Mouse (Mus musculus): ENCODE data around the gene 4930402H24Rik. TPM values are rescaled to one million over a fixed set of nuclear protein-coding genes. Genes with fewer than 3 reads are reported as not detected.
"Not testable (repeated sequence)": the region's sequence is repeated elsewhere in the genome, so short reads cannot be mapped to it uniquely, and the experiment has no call there.

4930402H24Rik gene
- polyA plus RNA-seq, 1 experiment = 10.0 TPM

DNA sequence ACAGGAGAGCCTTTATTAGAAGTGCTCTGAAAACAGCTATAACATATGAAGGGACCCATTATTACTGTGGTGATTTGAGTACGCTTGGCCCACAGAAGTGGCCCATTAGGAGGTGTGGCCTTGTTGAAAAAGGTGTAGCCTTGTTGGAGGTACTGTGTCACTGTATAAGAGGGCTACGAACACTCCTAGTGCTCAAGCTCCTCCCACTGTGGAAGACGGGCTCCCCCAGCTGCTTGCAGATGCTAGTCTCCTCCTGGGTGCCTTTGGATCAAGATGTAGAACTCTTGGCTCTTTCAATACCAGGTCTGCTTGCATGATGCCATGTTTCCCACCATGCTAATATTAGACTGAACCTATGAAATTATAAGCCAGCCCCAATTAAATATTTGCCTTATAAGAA is 76.0 kb downstream of the 4930402H24Rik start:
- no peak overlapping the region for H3K27ac ChIP-seq (ENCODE audit: insufficient read depth, low read depth, low read length)
- peaks cover 4% of the 10 kb centered on the region; the same call in 1 of the 2 replicates for H3K36me3 ChIP-seq (ENCODE audit: control insufficient read depth, insufficient read depth, low read length)
- H3K4me3 ChIP-seq (ENCODE audit: low read depth, low read length) = no peak overlapping the region
- WGBS = 91% methylated on average over 3 of the region's 3 CpGs
- TF ChIP-seq CTCF (IDR thresholded peaks at IDR 0.05; ENCODE audit: extremely low read depth, insufficient read length, insufficient replicate concordance, low read depth, low read length) (no peak), POLR2A (IDR thresholded peaks at IDR 0.05; ENCODE audit: low read depth, low read length) (no peak)
- H3K4me1 ChIP-seq (ENCODE audit: control insufficient read depth, insufficient read depth, insufficient read length, low read length) = no peaks in the 10 kb centered on the region
- H3K27me3 ChIP-seq (ENCODE audit: control insufficient read depth, insufficient read depth, low read length) = no peaks in the 10 kb centered on the region

DNA sequence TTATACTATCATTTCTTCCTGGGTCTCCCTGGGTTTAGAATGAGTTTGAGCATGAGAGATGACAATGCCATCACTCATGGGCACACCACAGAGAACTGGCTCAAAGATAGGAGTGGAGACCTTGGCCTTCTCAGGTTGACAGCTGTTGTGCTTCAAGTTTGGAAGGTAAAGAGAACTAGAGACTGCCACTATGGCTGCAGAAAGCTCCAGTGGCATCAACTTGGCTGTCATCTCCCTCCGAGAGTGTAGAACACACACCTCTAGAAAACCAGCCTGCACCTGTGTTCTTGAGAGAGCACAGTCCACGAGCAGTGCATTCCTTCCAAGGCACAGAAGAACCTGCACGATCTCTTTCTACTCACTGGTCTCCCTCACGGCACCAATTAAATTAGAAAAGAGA is 76.7 kb downstream of the 4930402H24Rik start:
- no peak overlapping the region for H3K27ac ChIP-seq (ENCODE audit: insufficient read depth, low read depth, low read length)
- WGBS = 90% methylated on average over 4 of the region's 4 CpGs
- no peak for TF ChIP-seq CTCF (IDR thresholded peaks at IDR 0.05; ENCODE audit: extremely low read depth, insufficient read length, insufficient replicate concordance, low read depth, low read length)
- TF ChIP-seq POLR2A (IDR thresholded peaks at IDR 0.05; ENCODE audit: low read depth, low read length) = no peak

DNA sequence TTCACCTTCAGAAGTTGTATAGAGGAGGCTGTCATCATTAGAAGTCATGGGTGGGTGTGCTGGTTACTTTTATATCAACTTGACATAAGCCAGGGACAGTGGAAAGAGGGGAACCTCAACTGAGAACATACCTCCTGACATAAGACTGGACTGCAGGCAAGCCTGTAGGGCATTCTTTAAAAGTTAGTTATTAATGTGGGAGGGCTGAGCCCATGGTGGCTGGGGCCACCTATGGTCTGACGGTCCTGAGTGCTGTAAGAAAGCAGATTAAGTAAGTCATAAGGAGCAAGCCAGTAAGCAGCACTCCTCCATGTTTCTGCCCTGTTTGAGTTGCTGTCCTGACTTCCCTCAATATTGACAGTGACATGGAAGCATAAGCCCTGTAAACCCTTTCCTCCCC is 77.5 kb downstream of the 4930402H24Rik start:
- no peaks in the 10 kb centered on the region for H3K4me1 ChIP-seq (ENCODE audit: control insufficient read depth, insufficient read depth, insufficient read length, low read length)
- H3K36me3 ChIP-seq (ENCODE audit: control insufficient read depth, insufficient read depth, low read length) = peaks cover 4% of the 10 kb centered on the region; the same call in 1 of the 2 replicates
- no peaks in the 10 kb centered on the region for H3K27me3 ChIP-seq (ENCODE audit: control insufficient read depth, insufficient read depth, low read length)
- no peak for TF ChIP-seq POLR2A (IDR thresholded peaks at IDR 0.05; ENCODE audit: low read depth, low read length)
- no peak for TF ChIP-seq CTCF (IDR thresholded peaks at IDR 0.05; ENCODE audit: extremely low read depth, insufficient read length, insufficient replicate concordance, low read depth, low read length)
- 97% methylated on average over 1 of the region's 1 CpGs for WGBS
- no peak overlapping the region for H3K4me3 ChIP-seq (ENCODE audit: low read depth, low read length)
- no peak overlapping the region for H3K27ac ChIP-seq (ENCODE audit: insufficient read depth, low read depth, low read length)

More for the DNA sequence above, 76.7 kb downstream of the 4930402H24Rik start:
- Histone ChIP-seq H3K4me3 (ENCODE audit: low read depth, low read length) (no peak overlapping the region), H3K36me3 (ENCODE audit: control insufficient read depth, insufficient read depth, low read length) (peaks cover 4% of the 10 kb centered on the region; the same call in 1 of the 2 replicates), H3K27me3 (ENCODE audit: control insufficient read depth, insufficient read depth, low read length) (no peaks in the 10 kb centered on the region), H3K4me1 (ENCODE audit: control insufficient read depth, insufficient read depth, insufficient read length, low read length) (no peaks in the 10 kb centered on the region)

DNA sequence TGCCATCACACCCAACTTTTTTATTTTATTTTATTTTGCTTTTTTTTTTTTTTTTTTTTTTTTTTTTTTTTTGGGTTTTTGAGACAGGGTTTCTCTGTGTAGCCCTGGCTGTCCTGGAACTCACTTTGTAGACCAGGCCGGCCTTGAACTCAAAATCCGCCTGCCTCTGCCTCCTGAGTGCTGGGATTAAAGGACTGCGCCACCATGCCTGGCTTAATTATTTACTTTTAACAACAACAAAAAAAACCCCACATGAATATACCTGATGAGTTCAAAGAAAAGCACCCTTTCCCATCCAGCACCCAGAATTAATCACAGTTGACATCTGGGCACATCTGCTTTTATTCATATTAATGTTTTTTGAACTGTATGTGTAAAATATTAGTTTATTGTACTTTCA is 78.1 kb downstream of the 4930402H24Rik start:
- H3K4me3 ChIP-seq (ENCODE audit: low read depth, low read length); H3K4me1 ChIP-seq (ENCODE audit: control insufficient read depth, insufficient read depth, insufficient read length, low read length); H3K27ac ChIP-seq (ENCODE audit: insufficient read depth, low read depth, low read length); H3K27me3 ChIP-seq (ENCODE audit: control insufficient read depth, insufficient read depth, low read length); H3K36me3 ChIP-seq (ENCODE audit: control insufficient read depth, insufficient read depth, low read length): not testable (repeated sequence)
- WGBS = 98% methylated on average over 3 of the region's 3 CpGs

DNA sequence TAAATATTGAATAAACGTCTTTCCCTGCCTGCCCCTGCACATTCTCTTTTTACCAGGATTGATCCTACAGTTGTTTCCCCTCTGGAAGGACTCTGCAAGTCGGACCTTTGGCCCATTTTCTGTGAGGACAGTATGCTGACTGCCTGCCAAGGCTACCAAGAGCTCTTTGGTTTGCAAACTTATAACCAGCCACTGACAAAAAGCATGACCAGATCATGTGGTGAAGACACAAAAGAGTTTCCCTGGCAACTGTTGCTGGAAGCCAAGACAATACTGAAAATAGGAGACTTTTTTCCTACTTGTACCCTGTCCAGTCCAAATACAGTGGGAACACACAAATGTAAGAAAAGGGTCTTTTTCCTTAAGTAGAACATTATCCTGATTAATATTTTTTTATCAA is 78.8 kb downstream of the 4930402H24Rik start:
- 63% methylated on average over 2 of the region's 2 CpGs for WGBS

DNA sequence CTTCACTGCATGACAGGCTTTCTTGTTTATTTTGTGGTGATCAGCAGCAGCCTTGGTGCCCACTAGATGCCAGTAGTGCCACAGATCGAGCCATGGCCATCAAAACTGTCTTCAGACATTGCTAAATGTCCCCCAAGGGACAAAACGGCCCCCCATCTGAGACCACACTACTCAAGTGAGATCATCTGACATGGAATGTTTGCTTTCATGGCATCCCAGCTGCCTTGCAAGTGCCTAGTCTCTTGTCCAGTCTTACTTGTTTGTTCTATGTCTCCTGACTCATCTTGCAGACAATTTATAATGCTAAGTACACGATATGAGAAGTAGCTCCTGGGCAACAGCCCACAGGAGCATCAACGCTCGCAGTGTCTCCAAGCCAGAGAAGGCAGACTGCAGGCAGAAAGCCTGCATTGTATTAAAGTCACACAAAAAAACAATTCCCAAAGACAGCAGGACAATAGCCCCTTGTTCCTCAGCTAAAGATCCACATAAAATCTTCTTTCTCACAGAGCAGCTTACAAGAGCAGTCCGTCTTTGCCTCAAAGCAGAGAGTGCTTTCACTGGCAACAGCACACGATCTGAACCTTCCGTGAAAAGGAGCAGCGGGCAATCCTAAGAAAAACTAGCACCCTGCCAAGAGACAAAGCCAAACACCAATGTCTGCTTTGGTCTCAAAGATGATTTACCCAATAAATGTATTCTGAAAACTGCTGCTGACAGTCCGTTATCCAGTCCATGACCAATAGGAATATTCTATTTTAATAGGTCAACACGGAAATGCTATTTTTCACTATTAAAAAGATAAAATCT is 87.2 kb downstream of the 4930402H24Rik start:
- TF ChIP-seq POLR2A (IDR thresholded peaks at IDR 0.05; ENCODE audit: low read depth, low read length) = no peak
- TF ChIP-seq CTCF (IDR thresholded peaks at IDR 0.05; ENCODE audit: extremely low read depth, insufficient read length, insufficient replicate concordance, low read depth, low read length) = no peak
- no peaks in the 10 kb centered on the region for H3K27me3 ChIP-seq (ENCODE audit: control insufficient read depth, insufficient read depth, low read length)
- H3K27ac ChIP-seq (ENCODE audit: insufficient read depth, low read depth, low read length) = no peak overlapping the region
- 78% methylated on average over 11 of the region's 11 CpGs for whole genome bisulfite sequencing
- H3K36me3 ChIP-seq (ENCODE audit: control insufficient read depth, insufficient read depth, low read length) = peaks cover 5% of the 10 kb centered on the region; the same call in 1 of the 2 replicates
- no peak overlapping the region for H3K4me3 ChIP-seq (ENCODE audit: low read depth, low read length)
- peaks cover 4% of the 10 kb centered on the region; the same call in 1 of the 2 replicates for H3K4me1 ChIP-seq (ENCODE audit: control insufficient read depth, insufficient read depth, insufficient read length, low read length)

More for the DNA sequence above, 78.8 kb downstream of the 4930402H24Rik start:
- no peaks in the 10 kb centered on the region for H3K27me3 ChIP-seq (ENCODE audit: control insufficient read depth, insufficient read depth, low read length)
- H3K4me1 ChIP-seq (ENCODE audit: control insufficient read depth, insufficient read depth, insufficient read length, low read length) = no peaks in the 10 kb centered on the region
- no peak overlapping the region for H3K27ac ChIP-seq (ENCODE audit: insufficient read depth, low read depth, low read length)
- H3K4me3 ChIP-seq (ENCODE audit: low read depth, low read length) = no peak overlapping the region
- no peak for TF ChIP-seq CTCF (IDR thresholded peaks at IDR 0.05; ENCODE audit: extremely low read depth, insufficient read length, insufficient replicate concordance, low read depth, low read length)
- TF ChIP-seq POLR2A (IDR thresholded peaks at IDR 0.05; ENCODE audit: low read depth, low read length) = no peak
- H3K36me3 ChIP-seq (ENCODE audit: control insufficient read depth, insufficient read depth, low read length) = peaks cover 4% of the 10 kb centered on the region; the same call in 1 of the 2 replicates

DNA sequence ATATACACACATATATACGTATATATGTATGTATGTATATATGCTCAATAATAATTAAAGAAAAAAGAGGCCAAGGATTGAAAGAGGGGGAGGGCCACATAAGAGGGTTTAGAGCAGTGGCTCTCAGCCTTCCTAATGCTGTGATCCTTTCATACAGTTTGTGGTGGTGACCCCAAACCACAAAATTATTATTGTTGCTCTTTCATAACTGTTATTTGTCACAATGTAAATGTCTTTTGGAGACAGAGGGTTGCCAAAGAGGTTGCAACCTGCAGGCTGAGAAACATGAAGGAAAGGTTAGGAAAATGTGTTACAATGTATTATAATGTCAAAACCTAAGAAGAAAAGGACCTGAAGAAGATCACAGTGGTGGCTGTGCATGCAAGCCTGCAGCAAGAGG is 88.3 kb downstream of the 4930402H24Rik start:
- 91% methylated on average over 1 of the region's 1 CpGs for WGBS
- TF ChIP-seq POLR2A (IDR thresholded peaks at IDR 0.05; ENCODE audit: low read depth, low read length) (no peak), CTCF (IDR thresholded peaks at IDR 0.05; ENCODE audit: extremely low read depth, insufficient read length, insufficient replicate concordance, low read depth, low read length) (no peak)
- H3K4me1 ChIP-seq (ENCODE audit: control insufficient read depth, insufficient read depth, insufficient read length, low read length) = peaks cover 4% of the 10 kb centered on the region; the same call in 1 of the 2 replicates
- H3K27me3 ChIP-seq (ENCODE audit: control insufficient read depth, insufficient read depth, low read length) = no peaks in the 10 kb centered on the region
- peaks cover 5% of the 10 kb centered on the region; the same call in 1 of the 2 replicates for H3K36me3 ChIP-seq (ENCODE audit: control insufficient read depth, insufficient read depth, low read length)
- H3K27ac ChIP-seq (ENCODE audit: insufficient read depth, low read depth, low read length) = no peak overlapping the region
- no peak overlapping the region for H3K4me3 ChIP-seq (ENCODE audit: low read depth, low read length)
